Mouse (Mus musculus) kidney, adult 18-20 months (tissue): ENCODE data around the gene Nrxn2.

Experiments used
- DNase-seq: peaks from one replicate; pipeline ENCODE4 v3.0.0; 2021

Gene Nrxn2

DNA sequence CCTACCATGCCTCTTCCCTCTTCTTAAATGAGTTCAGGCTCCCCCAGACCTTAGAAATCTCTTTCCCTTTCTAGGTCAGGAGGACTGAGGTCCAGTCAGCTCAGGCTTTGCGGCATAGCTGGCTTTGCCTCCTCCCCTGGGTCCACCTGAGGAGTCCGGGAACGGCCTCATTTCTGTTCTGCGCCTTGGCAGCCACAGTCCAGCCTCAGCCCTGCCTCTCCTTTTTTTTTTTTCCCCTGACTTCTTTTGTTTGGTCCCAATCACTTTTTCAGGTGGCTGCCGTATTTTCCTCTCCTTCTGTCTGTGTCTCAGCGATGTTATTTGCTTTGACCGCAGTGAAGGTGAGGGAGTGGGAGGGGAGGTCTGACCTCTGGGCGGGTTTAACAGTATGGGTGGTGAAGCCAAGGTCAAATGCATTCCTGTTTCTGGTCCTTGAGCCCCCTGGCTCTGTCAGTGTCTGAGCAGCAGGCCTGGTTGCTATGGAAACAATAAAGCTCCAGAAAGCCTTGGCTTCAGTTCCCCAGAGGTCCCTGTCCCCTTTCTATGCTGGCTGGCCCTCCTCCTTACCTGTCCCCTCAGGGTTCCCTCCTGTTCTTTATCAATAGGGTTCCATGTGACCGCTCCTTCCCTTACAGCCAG, 34.3 kb downstream of the Nrxn2 start:
- DNase-seq, result no peak

DNA sequence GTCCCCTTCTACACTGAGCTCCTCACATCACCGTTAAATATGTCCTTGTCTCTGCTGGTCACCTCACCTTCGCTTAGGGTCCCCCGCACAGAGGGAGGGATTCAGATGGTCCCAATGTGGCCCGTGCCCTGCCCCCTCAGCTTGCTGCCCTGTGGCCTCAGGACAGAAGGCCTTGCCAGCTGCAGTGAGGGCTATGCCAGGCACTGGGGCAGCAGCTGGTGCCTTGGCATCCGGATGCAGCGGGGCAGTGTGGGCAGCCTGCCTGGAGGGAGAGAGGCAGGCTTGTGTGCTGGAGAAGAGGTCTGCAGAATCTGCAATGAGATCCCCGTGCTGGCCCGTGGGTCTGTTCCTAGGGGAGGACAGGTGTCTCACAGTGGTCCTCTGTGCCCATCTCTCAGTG, 34.8 kb downstream of the Nrxn2 start:
- no peak for DNase-seq

DNA sequence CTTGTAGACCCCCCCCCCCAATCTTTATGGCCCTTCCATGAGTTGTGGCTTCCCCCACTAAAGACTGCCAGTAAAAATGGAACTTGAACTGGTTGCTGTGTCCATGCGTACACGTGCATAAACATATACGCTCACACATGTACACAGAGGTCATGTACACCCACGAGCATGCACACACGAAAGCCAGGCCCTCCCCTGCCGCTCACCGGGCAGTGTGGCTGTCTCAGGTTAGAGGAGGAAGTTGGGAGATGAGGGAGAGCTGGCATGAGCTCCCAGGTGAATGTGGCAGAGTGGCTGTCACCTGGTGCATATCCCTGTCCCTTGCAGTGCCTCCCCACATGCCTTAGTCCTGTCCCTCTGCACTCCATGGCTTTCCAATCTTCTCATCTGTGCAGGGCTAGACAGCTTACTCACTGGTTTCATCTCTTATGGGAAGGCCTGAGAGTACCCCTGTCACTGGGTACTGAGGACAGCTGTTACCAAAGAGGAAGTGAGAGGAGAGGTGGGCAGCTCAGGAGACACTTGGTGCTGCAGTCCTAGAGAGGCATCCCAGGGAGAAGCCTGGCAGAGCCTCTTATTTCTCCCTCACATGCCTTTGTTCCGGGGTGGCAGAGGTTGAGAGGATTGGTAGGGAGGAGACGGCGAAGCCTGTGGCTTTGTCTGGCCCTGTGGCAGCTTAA, 35.6 kb downstream of the Nrxn2 start:
- no peak for DNase-seq

DNA sequence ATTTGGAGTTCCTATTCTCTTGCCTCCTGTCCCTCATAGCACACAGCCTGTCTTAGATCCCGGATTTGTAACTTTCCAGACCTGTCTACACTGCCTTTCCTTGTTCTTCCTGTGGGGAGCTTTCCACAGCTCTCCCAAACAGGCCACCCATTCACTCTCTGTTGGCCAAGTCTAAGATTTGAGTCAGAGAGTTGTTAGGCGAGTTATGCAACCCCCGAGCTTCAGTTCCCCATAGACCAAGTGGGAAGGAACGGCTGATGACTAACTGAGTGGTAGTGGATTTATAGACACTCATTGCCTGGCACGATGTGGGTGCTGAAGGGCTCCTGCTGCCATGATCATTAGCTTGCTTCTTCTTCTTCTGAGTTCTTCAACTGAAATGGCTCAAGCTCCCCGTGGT, 41.0 kb downstream of the Nrxn2 start:
- no peak for DNase-seq

DNA sequence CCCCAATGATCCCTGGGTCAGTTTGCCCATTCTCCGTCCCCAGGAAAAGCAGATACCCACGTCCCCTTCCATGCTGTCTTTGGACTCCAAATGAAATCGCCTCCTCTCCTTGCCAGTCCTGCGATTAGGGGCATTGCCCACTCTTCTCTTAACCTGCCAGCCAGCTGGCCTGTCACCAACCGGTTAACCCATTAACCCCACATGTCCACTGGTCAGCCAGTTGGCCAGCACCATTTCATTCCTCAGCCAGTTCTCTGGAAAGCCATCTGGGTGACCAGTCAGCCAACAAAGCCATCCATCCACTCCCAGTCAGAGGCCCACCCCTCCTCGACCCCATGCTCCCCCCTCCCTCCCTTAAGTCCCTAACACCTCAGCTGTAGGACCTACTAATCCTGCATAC, 44.3 kb downstream of the Nrxn2 start:
- DNase-seq, result no peak

DNA sequence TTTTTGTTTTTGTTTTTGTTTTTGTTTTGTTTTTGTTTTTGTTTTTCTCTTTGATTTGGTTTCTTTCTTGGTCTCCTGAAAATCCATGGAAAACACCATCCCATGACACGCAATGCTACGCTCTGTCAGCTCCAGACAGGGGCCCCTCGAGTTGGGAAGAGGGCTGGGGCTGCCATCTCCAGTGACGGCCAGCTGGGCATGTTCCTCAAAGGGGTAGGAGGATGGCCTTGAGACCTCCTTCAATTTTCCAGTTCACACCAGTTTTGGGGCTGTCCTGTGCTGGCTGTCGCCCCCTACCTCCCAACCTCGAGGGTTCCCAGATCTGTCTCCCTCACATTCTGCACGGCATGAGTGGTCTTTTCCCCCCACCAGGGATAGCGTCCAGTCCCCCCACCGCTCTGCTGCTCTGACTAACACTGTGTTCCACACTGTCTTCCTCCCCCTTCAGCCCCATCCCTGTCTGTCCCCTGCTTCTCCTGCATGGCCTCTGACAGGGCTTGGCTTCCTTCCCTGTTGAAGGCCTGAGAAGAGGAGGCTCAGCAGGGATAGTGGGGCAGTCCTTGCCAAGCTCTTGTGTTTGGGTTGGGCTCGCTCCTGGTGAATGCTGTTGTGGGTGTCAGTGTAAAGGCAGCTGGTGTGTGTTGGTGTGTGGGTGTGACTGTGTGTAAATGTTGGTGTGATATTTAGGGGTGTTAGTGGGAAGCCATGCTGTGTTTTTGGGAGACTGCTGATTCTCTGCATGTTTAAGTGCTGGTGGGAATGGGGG, 46.0 kb downstream of the Nrxn2 start:
- no peak for DNase-seq

DNA sequence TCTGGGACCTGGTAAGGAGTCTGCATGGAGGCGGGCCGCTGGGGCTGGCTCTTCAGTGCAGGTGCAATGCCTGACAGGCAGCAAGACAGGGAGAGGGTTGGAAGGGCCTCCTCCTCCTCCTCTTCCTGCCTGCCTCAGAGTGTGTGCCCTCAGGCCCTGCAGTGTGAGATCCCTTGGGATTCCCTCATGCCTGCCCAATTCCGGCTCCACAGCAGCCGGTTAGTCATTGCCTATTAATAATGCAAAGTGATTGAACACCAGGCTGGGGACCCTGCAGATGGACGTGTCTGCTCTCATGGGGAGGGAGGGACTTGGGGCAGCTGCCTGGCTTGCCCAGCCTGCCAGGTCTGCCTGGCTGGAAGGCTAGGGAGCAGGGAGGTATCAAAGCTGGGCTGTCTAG, 46.6 kb downstream of the Nrxn2 start:
- no peak for DNase-seq

DNA sequence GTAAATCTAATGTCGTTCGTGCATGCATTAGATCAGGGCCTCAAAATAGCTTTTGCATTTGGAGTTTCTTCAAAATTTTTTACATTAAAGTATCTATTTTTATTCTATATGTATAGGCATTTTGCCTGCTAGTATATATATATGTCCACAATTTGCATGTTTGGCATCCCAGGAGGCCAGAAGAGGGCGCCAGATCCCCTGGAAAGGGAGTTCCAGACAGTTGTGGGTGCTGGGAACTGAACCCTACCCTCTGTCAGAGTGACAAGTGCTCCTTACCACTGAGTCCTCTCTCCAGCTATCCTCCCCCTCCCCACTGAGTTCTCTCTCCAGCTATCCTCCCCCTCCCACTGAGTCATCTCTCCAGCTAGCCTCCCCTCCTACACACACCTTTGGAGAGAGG, 48.4 kb downstream of the Nrxn2 start:
- no peak for DNase-seq

DNA sequence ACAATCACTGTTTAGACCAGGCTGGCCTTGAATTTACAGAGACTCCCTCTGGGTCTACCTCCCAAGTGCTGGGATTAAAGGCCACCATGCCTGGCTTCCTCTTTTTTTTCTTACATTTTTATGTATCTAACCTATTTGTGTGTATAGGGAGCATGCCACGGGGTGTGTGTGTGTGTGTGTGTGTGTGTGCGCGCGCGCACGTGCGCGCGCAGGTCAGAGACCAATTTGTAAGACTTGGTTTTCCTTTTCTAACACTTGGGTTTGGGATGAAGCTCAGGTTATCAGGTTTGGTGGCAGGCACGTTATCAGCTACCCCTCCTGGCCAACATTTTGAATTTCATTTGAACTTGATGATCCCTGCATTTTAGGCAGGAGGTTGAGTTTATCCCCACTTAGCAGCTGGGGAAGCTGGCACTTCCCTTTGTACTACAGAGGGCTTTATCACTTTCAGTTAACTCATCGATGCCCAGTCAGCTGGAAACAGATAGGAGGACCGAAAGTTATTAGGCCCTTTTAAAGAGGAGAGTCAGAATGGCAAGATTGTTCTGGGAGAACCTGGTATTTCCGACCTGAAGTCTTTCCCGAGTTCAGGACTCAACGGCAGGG, 48.9 kb downstream of the Nrxn2 start:
- DNase-seq, result no peak

DNA sequence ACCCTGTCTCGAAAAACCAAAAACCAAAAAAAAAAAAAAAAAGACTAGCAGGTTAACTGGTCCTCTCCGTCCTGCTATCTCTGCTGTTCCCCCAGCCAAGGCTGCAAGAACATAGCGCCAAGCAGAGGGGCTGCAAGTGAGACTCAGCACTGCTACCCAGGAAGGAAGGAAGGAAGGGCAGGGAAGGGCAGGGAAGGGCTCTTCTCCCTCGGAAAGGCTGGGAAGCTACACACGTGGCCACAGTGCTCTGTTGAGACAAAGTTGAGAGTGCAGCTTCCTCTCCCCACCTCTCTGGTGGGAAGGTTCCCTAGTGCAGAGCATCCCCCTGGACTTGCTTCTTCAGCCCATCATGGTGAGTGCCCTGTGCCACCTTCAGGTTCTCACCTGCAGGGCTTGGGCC, 53.1 kb downstream of the Nrxn2 start:
- DNase-seq, result no peak

DNA sequence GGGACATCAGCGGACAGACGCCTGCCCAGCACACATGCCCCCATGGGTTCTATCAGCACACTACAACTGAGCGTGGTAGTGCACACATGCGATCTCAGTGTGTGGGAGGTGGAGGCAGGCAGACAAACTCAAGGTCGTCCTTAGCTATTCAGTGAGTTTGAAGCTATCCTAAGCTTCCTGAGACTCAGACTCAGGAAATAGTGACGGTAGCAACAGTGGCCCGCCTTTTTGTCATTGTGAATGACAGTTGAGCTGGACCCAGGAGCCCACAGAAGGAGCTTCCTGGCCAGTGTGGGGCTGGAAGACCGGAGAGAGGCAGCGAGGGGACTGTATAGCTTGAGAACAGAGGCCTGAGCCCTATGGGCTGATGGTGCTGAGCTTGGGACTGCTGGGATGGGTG, 54.3 kb downstream of the Nrxn2 start:
- DNase-seq, result no peak

DNA sequence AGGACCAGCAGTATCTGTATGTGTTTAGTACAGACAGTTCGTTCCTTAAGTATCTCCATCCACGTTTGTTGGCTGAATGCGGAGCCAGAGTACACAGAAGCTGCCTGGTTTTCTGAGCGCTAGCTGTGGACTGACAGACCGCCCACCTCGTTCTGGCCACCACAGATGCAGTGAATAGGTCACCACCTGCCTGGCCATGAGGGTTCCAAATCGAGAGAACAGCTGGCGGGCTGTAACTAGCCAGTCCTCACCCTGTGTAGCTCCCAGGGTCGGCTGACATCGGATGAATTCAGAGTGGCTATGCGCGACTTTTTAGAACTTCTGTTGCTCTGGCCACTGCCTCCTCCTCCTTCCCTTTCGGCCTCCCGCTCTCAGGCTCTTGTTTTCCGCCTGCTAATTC, 56.2 kb downstream of the Nrxn2 start:
- DNase-seq, result no peak

DNA sequence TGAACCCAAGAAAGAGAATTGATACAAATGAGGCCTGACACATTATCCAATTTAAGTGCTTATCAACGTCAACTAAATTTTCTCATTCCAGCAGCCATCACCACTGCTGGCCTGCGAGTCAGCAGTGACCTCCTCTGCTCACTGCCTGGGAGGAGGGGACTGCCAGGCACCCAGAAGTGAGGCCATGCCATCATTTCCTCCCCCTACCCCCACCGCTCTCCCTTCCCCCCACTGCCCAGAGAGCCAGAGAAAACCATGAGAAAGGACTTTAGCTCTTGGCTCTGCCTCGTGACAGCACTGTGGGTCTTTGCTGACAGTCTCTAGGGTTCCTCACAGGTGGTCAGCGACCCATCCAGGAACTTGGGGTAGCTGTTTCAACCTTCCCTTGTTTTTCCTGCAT, 56.6 kb downstream of the Nrxn2 start:
- DNase-seq, result no peak

DNA sequence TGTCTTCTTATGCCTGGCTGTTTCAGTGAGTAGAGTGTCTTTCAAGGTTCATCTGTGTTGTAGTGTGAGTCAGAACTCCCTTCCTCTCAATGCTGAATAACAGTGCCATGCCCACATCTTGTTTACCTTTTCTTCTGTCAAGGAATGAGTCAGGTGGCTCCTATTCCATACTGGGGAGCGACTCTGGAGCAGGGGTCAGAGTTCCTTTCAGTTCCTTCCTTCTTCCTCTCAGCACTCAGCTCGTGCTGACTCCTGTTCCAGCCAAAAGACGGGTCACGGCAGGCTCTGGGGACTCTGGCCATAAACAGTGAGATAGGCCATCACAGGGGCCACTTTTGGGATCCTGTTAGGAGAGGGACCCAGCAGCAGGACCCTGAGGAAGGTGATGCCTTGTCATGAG, 58.5 kb downstream of the Nrxn2 start:
- no peak for DNase-seq

DNA sequence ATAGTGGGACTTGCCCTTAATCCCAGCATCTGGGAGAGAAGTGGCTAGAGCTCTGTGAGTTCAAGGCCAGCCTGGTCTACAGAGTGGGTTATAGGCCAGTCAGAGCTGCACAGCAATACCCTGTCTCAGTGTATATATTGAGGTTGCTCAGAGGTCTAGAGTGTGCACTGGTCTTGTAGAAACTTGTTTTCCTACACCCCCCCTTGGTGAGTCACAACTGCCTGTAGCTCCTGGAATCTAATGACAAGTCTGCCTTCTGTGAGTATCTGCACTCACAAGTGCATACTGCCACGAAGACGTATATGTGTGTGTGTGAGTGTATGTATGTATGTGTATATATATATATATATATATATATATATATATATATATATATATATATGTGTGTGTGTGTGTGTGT, 60.0 kb downstream of the Nrxn2 start:
- DNase-seq, result no peak

DNA sequence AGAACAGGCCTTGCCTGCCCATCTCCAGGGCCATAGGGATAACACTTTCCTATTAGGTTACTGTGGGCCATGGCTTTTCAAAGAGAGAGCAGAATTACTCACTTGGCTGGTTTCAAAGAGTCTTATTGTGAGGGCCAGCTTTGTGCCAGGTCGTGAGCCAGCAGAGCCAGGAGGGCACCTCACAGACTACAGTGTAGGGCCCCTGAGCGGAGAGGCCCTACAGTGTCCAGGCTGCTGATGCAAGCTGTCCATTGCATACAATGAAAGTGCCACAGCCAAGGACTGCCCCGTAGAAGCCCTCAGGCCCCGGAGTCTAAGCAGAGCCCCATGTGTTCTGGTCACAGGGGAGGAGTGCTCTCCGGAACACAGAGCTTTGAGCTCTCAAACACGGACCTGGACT, 64.4 kb downstream of the Nrxn2 start:
- no peak for DNase-seq

DNA sequence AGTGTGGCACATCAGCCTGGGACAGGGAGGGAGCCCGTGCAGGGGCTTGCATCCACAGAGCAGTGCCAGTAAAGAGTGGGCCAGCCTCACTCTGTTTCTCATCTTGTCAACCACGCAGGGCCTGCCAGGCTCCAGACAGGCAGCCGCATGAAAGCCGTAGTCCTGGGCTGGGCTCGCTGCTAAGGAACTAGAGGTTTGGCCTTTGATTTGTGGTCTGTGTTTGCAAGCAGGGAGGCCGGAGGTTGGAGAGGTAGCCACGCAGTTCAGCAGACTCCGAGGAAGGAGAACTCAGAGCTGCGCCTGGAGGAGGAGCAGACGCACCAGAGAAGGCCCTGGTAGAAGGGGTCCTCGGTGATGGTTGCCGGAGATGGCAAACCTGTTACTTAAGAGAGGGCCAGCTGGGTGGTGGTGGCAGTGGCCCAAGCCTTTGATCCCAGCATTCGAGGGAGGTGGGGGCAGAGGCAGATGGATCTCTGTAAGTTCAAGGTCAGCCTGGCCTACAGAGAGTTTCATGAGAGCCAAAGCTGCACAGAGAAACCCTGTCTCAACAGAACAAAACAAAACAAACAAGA, 66.6 kb downstream of the Nrxn2 start:
- no peak for DNase-seq

DNA sequence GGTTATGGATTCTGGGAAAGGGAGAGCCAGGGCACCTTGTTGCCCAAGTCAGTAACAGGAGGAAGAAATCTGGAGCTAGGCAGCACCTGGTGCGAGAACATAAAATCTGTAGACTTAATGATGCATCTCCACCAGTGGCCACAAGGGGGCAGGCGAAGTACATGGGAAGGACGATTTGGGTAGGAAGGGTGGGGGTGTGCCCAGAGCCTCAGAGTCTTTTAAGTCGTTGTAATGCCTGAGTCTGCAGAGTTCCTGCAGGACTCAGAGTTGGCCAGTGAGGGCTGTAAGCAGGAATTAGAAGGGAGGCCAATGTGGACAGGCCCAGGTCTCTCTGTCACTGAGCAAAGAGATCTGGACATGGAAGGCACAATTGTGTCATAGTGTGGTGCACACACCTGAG, 70.5 kb downstream of the Nrxn2 start:
- DNase-seq, result peak; percentile 86

DNA sequence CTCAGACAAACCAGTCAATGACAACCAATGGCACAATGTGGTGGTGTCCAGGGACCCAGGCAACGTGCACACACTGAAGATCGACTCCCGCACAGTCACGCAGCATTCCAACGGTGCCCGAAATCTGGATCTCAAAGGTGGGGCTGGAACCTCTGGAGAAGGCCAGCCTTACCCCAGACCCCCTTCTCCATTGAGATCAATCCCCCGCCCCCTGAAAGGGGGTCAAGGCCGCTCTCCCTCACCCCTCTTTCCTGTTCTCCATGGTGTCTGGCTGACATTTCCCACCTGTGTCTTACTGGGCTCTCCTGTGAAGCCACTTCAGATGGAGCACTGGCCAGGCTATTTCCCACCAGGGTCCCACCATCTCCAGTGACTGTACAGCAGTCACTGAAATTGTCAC, 73.0 kb downstream of the Nrxn2 start:
- no peak for DNase-seq

DNA sequence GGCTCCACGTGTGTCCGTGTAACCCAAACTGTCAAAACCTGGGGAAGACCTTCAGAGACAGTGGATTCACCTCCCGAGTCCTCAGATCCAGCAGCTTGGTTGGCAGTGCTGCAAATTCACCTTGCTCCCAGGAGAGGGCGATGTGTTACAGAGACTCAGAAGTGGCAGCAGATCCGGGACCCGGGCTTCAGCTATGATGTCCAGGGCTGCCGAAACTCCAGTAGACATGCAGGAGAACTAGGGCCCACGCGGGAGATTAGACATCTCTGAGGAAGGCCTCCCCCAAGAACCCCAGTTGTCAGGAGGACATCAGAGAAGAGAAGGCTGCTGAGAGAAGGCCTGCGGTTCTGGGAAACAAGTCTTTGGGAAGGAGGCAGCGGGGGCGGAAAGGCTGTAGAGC, 73.6 kb downstream of the Nrxn2 start:
- DNase-seq, result peak; percentile 66

DNA sequence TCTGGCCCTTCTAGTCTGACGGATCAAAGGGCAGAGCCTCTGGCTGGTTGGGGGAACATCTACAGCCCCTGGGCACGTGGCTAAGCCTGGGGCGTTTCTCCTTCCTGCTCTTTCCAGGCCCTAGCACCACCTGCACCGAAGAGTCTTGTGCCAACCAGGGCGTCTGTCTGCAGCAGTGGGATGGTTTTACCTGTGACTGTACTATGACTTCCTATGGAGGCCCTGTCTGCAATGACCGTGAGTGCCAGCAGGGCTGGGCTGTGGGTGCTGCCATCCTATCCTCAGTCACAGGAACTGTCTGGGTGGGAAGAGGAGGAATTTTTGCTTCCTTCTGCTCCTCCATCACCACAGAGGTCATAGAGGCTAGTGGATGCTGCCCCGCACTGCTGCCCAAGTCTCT, 74.7 kb downstream of the Nrxn2 start:
- DNase-seq, result no peak

DNA sequence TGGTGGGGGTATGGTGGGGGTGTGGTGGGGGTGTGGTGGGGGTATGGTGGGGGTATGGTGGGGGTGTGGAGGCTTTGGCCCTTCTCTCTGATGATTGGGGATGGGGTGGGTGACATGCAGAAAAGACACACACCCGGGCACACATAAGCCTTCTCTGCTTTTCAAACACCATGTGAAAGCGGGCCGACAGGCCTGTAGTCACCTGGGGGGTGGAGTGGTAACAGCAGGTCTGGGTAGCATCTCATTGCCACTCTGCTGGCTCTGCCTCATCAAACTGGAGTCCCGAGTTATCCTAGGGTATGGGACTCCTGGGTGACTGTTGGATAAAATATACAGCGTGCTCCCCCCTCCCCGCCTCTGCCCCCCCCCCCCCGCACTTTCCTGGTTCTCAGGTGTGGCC, 75.5 kb downstream of the Nrxn2 start:
- DNase-seq, result no peak

DNA sequence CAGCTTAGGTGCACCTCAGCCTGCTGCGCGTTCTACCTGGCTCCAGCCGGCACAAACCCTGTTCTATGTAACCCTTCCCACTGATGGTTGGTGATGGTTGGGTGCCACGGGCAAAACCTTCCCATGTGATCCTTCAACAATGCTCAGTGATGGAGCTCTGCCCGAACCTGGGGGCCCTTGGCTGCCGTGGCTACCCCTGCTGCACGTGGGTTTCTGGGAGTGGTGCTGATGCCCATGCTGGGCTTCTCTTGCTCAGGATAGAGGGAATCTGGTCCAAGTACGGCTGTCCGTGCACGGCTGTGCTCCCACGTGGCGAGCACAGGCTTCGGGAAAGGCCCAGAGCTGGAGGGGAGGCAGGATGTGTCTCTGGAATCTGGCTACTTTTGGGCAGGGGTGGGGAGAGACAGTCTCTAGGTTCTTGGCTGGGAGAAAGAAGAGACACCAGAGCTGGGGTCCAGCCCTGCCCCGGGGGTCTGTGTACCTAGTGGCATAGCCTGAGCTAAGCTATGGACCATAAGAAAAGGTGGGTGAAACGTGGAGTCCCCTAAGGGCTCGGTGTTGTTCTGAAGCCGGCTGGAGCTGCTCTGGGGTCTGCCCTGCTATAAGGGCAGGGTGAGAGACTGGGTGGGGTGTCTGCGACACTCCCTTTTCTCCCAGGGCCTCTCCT, 76.1 kb downstream of the Nrxn2 start:
- no peak for DNase-seq
